Mouse (Mus musculus) liver, embryonic 14.5 days (tissue): ENCODE results near the gene Dnah8. TPM values are rescaled to one million over a fixed set of nuclear protein-coding genes. Genes with fewer than 3 reads are reported as not detected.

Experiments used
- ATAC-seq: fragments of 200-750 bp; cut with Nextera tagmentation; 2 replicates; pipeline ENCODE4 v1.8.0; 2017; ENCODE audit warnings: moderate number of reproducible peaks, mild to moderate bottlenecking, moderate library complexity; ENCODE audit not compliant: insufficient read depth
- DNase-seq, 3 experiments: peaks; one replicate each; pipeline ENCODE4 v3.0.0-alpha.2; 2012 to 2013; ENCODE audit warnings: low read depth in 3 of 3, low spot score in 3 of 3
- H3K27ac ChIP-seq: fragments of 300-500 bp; sonication (generic); 2 replicates; pipeline ENCODE4 v1.5.1; 2014; ENCODE audit warnings: moderate library complexity, mild to moderate bottlenecking, control low read depth, inconsistent platforms
- H3K27me3 ChIP-seq: fragments of 300-500 bp; sonication (generic); 2 replicates; pipeline ENCODE4 v1.6.1; 2014; ENCODE audit warnings: mild to moderate bottlenecking, low read length, moderate library complexity; ENCODE audit not compliant: control insufficient read depth, insufficient read depth
- H3K36me3 ChIP-seq: fragments of 300-500 bp; sonication (generic); replicated peaks from 2 replicates; pipeline ENCODE4 v1.6.1; 2014; ENCODE audit warnings: low read depth; ENCODE audit not compliant: control insufficient read depth, insufficient read depth
- H3K4me1 ChIP-seq, 2 experiments: fragments of 200-500 bp in 1 of 2; fragments of 300-500 bp in 1 of 2; sonication (generic) in 1 of 2; replicated peaks; 2 replicates each; pipeline ENCODE4 v1.6.1; 2012 to 2014; ENCODE audit warnings: antibody characterized with exemption in 1 of 2, inconsistent platforms in 1 of 2, low read length in 1 of 2; ENCODE audit not compliant: control insufficient read depth in 2 of 2, insufficient read depth in 2 of 2
- H3K4me2 ChIP-seq: fragments of 300-500 bp; sonication (generic); 2 replicates; pipeline ENCODE4 v1.6.1; 2014; ENCODE audit warnings: low read depth, mild to moderate bottlenecking, control low read depth, moderate library complexity
- H3K4me3 ChIP-seq, 2 experiments: fragments of 200-500 bp in 1 of 2; fragments of 300-500 bp in 1 of 2; sonication (generic) in 1 of 2; 2 replicates each; pipeline ENCODE4 v1.5.1; 2012 to 2014; ENCODE audit warnings: low read depth in 2 of 2, low read length in 2 of 2, mild to moderate bottlenecking in 2 of 2, control low read depth in 1 of 2, inconsistent platforms in 1 of 2, moderate library complexity in 1 of 2; ENCODE audit not compliant: insufficient read depth in 1 of 2
- H3K9ac ChIP-seq: fragments of 300-500 bp; sonication (generic); replicated peaks from 2 replicates; pipeline ENCODE4 v1.6.1; 2014; ENCODE audit warnings: mild to moderate bottlenecking, control low read depth, moderate library complexity
- H3K9me3 ChIP-seq: fragments of 300-500 bp; sonication (generic); 2 replicates; pipeline ENCODE4 v1.6.1; 2016; ENCODE audit warnings: low read length, mixed read lengths; ENCODE audit not compliant: control insufficient read depth
- CTCF ChIP-seq: IDR thresholded peaks from 2 replicates; pipeline ENCODE4 v1.5.1; 2016; ENCODE audit warnings: antibody characterized with exemption, low read depth, control low read depth
- EP300 ChIP-seq: IDR thresholded peaks from 2 replicates; pipeline ENCODE4 v1.6.1; 2016; ENCODE audit warnings: antibody characterized with exemption, low read depth
- WGBS: fragments of 180-500 bp; shearing (Covaris S2); extraction: QIAGEN DNeasy Blood & Tissue Kit; methylation state at CpG from one replicate; pipeline ENCODE4 v1.1.7; 2014; ENCODE audit not compliant: insufficient replicate concordance; 5-methylcytosine and 5-hydroxymethylcytosine counted together
- polyA plus RNA-seq, 2 experiments: library from polyadenylated mRNA; depleted of rRNA in 1 of 2; stranded (reverse) in 1 of 2; unstranded in 1 of 2; fragments of >200 nt; fragmentation: Nextera tagmentation in 1 of 2; extraction: Ambion mirVana in 1 of 2; gene quantifications; 2 replicates each; pipeline versions ENCODE4 v1.2.1 to v1.2.3; 2012 to 2014

Dnah8 gene
- polyA plus RNA-seq, 2 experiments: 0.83 to 1.8 TPM

DNA sequence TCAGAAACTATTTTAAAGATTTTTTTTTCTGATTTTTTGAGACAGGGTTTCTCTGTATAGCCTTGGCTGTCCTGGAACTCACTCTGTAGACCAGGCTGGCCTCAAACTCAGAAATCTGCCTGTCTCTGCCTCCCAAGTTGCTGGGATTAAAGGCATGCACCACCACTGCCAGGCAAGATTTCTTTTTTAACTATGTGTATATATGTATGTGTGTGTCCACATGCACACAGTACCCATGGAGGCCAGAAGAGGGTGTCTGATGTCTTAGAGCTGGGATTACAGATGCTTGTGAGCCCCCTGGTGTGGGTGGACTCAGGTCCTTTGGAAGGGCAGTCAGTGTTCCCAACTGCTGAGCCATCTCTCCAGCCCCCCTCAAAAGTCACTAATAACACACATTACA is 150.3 kb downstream of the Dnah8 start:
- DNase-seq: no peak
- H3K9ac ChIP-seq: no peak overlapping the region
- H3K4me2 ChIP-seq: no peak overlapping the region
- no peaks in the 10 kb centered on the region for H3K9me3 ChIP-seq
- H3K27ac ChIP-seq: no peak overlapping the region
- no peaks in the 10 kb centered on the region for H3K36me3 ChIP-seq
- TF ChIP-seq CTCF: no peak
- TF ChIP-seq EP300: no peak
- no peaks in the 10 kb centered on the region for H3K4me1 ChIP-seq
- no peak overlapping the region for H3K4me3 ChIP-seq
- no peak for ATAC-seq
- no peaks in the 10 kb centered on the region for H3K27me3 ChIP-seq

DNA sequence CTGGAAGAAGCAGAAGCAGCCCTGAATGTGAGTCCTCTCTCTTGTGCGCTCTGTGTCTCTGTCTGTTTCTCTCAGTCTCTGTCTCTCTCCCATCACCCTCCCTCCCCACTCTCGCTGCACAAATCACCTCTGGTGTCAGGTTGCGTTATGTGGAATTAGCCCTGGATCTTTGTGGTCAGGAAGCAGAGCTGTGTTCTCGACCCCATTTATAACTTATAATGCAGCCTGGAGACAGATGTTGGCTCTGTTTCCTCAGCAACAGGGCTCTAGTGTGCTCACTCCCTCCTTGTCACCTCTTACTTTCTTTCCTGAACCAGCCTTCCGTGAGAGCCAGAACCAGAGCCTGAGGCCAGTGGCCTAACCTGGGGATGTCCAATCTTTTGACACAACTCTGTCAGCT is 150.9 kb downstream of the Dnah8 start:
- ATAC-seq (no peak), DNase-seq (no peak)
- H3K27me3 ChIP-seq: no peaks in the 10 kb centered on the region
- WGBS: 39% methylated on average over 5 of the region's 5 CpGs
- no peak overlapping the region for H3K4me2 ChIP-seq
- no peaks in the 10 kb centered on the region for H3K4me1 ChIP-seq
- H3K36me3 ChIP-seq: no peaks in the 10 kb centered on the region
- H3K9me3 ChIP-seq: no peaks in the 10 kb centered on the region
- no peak overlapping the region for H3K27ac ChIP-seq
- TF ChIP-seq CTCF: no peak
- no peak for TF ChIP-seq EP300
- no peak overlapping the region for H3K9ac ChIP-seq
- H3K4me3 ChIP-seq: no peak overlapping the region

DNA sequence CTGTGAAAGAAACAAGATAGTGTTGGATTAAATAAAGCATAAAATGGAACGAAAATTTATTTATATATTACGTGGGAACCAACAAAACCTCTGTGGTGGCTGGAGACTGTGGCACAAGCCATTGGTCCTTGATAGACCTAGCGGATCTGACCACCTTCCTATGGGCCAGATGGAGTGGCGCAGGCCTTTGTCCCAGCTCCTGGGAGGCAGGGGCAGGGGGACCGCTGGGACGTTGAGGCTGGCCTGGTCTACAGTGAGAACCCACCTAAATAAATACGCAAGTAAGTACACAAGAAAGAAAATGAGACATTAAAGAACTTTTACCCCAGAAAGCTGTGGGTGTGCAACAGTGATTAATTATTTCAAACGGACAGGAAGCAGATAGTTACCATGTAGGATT is 156.9 kb downstream of the Dnah8 start:
- ATAC-seq: no peak
- no peak for DNase-seq
- Histone ChIP-seq H3K36me3 (no peaks in the 10 kb centered on the region), H3K4me2 (no peak overlapping the region), H3K9me3 (no peaks in the 10 kb centered on the region), H3K27ac (no peak overlapping the region), H3K9ac (no peak overlapping the region), H3K4me3 (no peak overlapping the region), H3K4me1 (no peaks in the 10 kb centered on the region), H3K27me3 (no peaks in the 10 kb centered on the region)
- no peak for TF ChIP-seq CTCF
- TF ChIP-seq EP300: no peak
- WGBS: 71% methylated on average over 8 of the region's 8 CpGs

DNA sequence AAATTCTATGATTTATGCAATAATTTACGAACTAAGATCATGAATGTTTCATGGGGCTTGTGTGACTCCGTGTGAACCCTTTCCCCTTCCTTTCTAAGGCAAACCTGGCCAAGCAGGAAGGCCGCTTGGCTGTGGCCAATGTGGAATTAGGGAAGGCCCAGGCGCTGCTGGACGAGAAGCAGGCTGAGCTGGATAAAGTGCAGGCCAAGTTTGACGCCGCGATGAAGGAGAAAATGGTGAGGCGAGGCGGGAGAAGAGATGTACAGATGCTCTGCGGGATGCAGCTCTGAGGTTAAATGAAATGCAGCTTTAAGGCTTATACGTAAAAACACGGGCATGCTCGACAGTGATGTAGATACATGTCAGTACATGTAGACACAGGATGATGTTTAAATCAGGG is 158.1 kb downstream of the Dnah8 start:
- Histone ChIP-seq H3K9ac (no peak overlapping the region), H3K4me2 (no peak overlapping the region), H3K36me3 (no peaks in the 10 kb centered on the region), H3K27ac (no peak overlapping the region), H3K27me3 (no peaks in the 10 kb centered on the region), H3K4me1 (no peaks in the 10 kb centered on the region), H3K4me3 (no peak overlapping the region), H3K9me3 (no peaks in the 10 kb centered on the region)
- ATAC-seq (no peak), DNase-seq (no peak)
- 74% methylated on average over 14 of the region's 14 CpGs for WGBS
- TF ChIP-seq EP300 (no peak), CTCF (no peak)

DNA sequence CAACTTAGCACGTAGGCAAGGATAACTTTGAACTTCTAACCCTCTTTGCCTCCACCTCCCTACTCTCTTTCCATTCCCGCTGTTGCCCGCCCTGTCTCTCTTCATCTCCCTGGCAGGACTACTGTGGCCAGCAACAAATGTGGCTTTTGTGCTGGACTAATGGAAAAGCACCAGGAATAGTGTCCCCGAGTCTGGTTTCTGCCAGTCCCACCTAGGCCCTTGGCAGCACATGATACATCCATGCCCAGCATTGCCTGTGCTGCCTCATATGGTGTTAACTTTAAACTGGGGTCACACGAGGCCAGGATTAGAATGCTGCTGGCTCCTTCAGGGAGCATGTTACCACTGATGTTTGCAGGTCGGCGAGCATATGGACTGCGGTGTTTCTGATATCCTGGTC is 164.2 kb downstream of the Dnah8 start:
- 76% methylated on average over 8 of the region's 8 CpGs for WGBS
- Histone ChIP-seq H3K4me2 (no peak overlapping the region), H3K27ac (no peak overlapping the region), H3K4me1 (no peaks in the 10 kb centered on the region), H3K9me3 (no peaks in the 10 kb centered on the region), H3K9ac (no peak overlapping the region), H3K27me3 (no peaks in the 10 kb centered on the region), H3K36me3 (no peaks in the 10 kb centered on the region), H3K4me3 (no peak overlapping the region)
- ATAC-seq (no peak), DNase-seq (no peak)
- TF ChIP-seq CTCF (no peak), EP300 (no peak)

DNA sequence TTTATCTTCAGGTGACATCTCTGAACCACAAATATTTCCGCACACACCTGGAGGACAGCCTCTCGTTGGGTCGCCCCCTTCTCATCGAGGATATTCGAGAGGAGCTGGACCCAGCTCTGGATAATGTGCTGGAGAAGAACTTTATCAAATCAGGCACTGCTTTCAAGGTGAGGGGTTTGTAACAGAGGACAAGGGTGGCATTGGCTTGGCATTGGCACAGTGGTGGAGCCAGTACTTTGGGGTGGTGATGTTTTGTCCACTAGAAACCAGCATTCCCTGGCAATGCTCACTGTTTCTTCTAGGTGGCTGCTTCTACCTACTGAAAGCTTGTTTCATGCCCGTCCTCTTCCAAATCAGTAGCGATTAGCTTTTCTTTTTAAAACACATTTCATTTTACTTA is 166.7 kb downstream of the Dnah8 start:
- ATAC-seq (no peak), DNase-seq (no peak)
- Histone ChIP-seq H3K36me3 (no peaks in the 10 kb centered on the region), H3K27me3 (no peaks in the 10 kb centered on the region), H3K4me2 (no peak overlapping the region), H3K27ac (no peak overlapping the region), H3K4me3 (no peak overlapping the region), H3K9me3 (no peaks in the 10 kb centered on the region), H3K9ac (no peak overlapping the region), H3K4me1 (no peaks in the 10 kb centered on the region)
- WGBS: 60% methylated on average over 7 of the region's 7 CpGs
- TF ChIP-seq CTCF (no peak), EP300 (no peak)
